In the genomic region with DNA sequence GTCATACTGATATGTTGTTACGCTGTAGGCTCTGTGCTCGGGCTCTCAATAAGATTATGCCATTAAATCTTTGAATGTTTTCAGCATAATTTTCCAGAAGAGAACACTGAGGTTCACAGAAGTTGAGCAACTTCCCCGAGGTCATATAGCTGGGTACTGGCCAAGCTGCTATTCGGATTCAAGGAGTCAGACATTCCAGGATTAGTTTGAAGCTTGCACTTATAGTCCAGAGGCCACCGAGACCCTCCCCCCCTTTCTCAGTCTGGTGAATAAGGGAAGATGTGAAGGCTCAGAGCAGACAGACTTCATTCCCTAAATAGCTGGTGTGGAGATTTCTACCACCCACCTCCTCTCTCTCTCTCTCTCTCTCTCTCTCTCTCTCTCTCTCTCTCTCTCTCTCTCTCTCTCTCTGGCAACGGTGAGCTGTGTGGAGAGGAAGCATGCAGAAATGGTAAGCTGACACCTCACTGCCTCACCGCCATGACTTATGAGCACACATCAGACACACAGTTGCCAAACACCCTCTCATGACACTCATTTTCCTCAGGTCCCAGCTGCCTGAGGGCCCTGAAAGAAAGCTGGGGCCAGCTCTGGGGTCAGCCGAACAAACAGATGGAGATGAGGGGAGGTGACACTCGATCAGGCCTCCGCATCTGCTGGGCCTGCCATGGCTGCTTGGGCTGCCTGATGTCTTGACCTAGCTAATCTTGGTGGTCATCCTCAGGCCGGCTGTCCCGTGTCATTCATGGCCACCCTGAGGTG, we compare ENCODE assay signal across 11 mouse cellular contexts.
DNase-seq lines count a peak whose midpoint lies in the region; ATAC-seq and TF ChIP-seq lines count a peak whose summit lies in the region.
"Had no signal": no experiment of that assay in that cellular context is flagged by ENCODE, and none has a peak within 500 bp of the region (broad histone marks: within the 10 kb centered on the region; RNA-seq: fewer than 3 reads in every experiment).

No protein-coding gene starts in this region.

- H3K36me3 ChIP-seq in heart, embryonic 15.5 days, result no peaks in the 10 kb centered on the region
- H3K36me3 ChIP-seq in heart, embryonic 11.5 days (ENCODE audit: control insufficient read depth, insufficient read depth, low read length), result no peaks in the 10 kb centered on the region
- no peaks in the 10 kb centered on the region for H3K36me3 ChIP-seq in lung, postnatal 0 days (ENCODE audit: insufficient read depth, low read length)
- no peaks in the 10 kb centered on the region for H3K36me3 ChIP-seq in myocyte (ENCODE audit: control insufficient read depth, insufficient read depth)

- TF ChIP-seq POLR2A in myocyte (IDR thresholded peaks at IDR 0.05; ENCODE audit: insufficient read length, low read depth), result no peak

- no peak; the same call in 1 of the 2 replicates for TF ChIP-seq EP300 in lung, postnatal 0 days (IDR thresholded peaks at IDR 0.05)

- no peaks in the 10 kb centered on the region for H3K9me3 ChIP-seq in heart, embryonic 15.5 days (replicated peaks)
- H3K9me3 ChIP-seq in heart, embryonic 11.5 days (replicated peaks; ENCODE audit: control insufficient read depth, low read length), result no peaks in the 10 kb centered on the region
- H3K9me3 ChIP-seq in lung, postnatal 0 days (ENCODE audit: low read length), result no peaks in the 10 kb centered on the region

- no peaks in the 10 kb centered on the region for H3K79me2 ChIP-seq in myocyte (ENCODE audit: control insufficient read depth, insufficient read depth)

- H3K4me3 ChIP-seq in heart, embryonic 15.5 days, result no peak overlapping the region
- no peak overlapping the region for H3K4me3 ChIP-seq in heart, embryonic 11.5 days (ENCODE audit: low read depth, low read length)
- H3K4me3 ChIP-seq in lung, postnatal 0 days (ENCODE audit: low read depth, low read length), result no peak overlapping the region
- H3K4me3 ChIP-seq in myocyte, result no peak overlapping the region

- no peak overlapping the region for H3K9ac ChIP-seq in heart, embryonic 15.5 days
- H3K9ac ChIP-seq in heart, embryonic 11.5 days (ENCODE audit: low read depth, low read length), result no peak overlapping the region
- no peak overlapping the region for H3K9ac ChIP-seq in lung, postnatal 0 days (replicated peaks; ENCODE audit: low read depth)

- H3ac ChIP-seq in myocyte (ENCODE audit: control insufficient read depth, insufficient read length), result no peak overlapping the region

- DNase-seq in lung, postnatal 0 days (ENCODE audit: low spot score), result peak; percentile 77
- DNase-seq in lung, postnatal 14 days, result no peak
- DNase-seq in embryo, embryonic 11 days, result peak; percentile 62
- DNase-seq in cerebellum, adult 18-20 months, result no peak
- no peak for DNase-seq in thymus, postnatal 36 days
- DNase-seq: heart, adult 11 months had no signal

- H3K4me1 ChIP-seq in heart, embryonic 15.5 days (replicated peaks), result peaks cover 17% of the 10 kb centered on the region
- peaks cover 5% of the 10 kb centered on the region; the same call in 1 of the 2 replicates for H3K4me1 ChIP-seq in heart, embryonic 11.5 days (ENCODE audit: control insufficient read depth, insufficient read depth, low read length)
- H3K4me1 ChIP-seq in lung, postnatal 0 days (ENCODE audit: insufficient read depth, low read depth, low read length), result no peaks in the 10 kb centered on the region

- no peaks in the 10 kb centered on the region for H3K27me3 ChIP-seq in heart, embryonic 15.5 days
- H3K27me3 ChIP-seq in heart, embryonic 11.5 days (ENCODE audit: control insufficient read depth, insufficient read depth, low read length), result no peaks in the 10 kb centered on the region
- H3K27me3 ChIP-seq in lung, postnatal 0 days (replicated peaks; ENCODE audit: insufficient read depth, low read length), result no peaks in the 10 kb centered on the region
- H3K27me3 ChIP-seq in myocyte (ENCODE audit: control insufficient read depth, insufficient read depth, insufficient read length), result no peaks in the 10 kb centered on the region
- H3K27me3 ChIP-seq: CH12.LX had no signal

- no peak overlapping the region for H3K4me2 ChIP-seq in heart, embryonic 15.5 days
- no peak overlapping the region for H3K4me2 ChIP-seq in heart, embryonic 11.5 days
- H3K4me2 ChIP-seq in lung, postnatal 0 days (replicated peaks; ENCODE audit: low read depth, low read length), result no peak overlapping the region
- H3K4me2 ChIP-seq in myocyte (ENCODE audit: low read depth), result peak overlapping the region; percentile 22

- 0 out of 2 replicates have a peak, but pooled peaks have one; percentile 22 for ATAC-seq in heart, embryonic 15.5 days (replicated peaks; ENCODE audit: insufficient number of reproducible peaks, insufficient read depth, low FRiP score, low read depth)
- no peak for ATAC-seq in heart, embryonic 11.5 days (replicated peaks; ENCODE audit: insufficient number of reproducible peaks, low FRiP score, low TSS enrichment)
- ATAC-seq in lung, postnatal 0 days, result peak; percentile 71

- 39% methylated on average over 12 of the region's 12 CpGs for WGBS in heart, embryonic 15.5 days
- 42% methylated on average over 12 of the region's 12 CpGs for WGBS in heart, embryonic 11.5 days (ENCODE audit: insufficient replicate concordance)
- WGBS in lung, postnatal 0 days, result 32% methylated on average over 11 of the region's 12 CpGs

- no peak for TF ChIP-seq CTCF in lung, postnatal 0 days (IDR thresholded peaks at IDR 0.05)

- 0 out of 2 replicates have a peak overlapping the region, but pooled peaks have one; percentile 29 for H3K27ac ChIP-seq in heart, embryonic 15.5 days
- no peak overlapping the region for H3K27ac ChIP-seq in heart, embryonic 11.5 days (ENCODE audit: low read depth, low read length)
- H3K27ac ChIP-seq in lung, postnatal 0 days (ENCODE audit: low read length), result no peak overlapping the region
- H3K27ac ChIP-seq: macrophage had no signal

TF ChIP-seq in myocyte, 11 proteins besides CTCF, POLR2A, EP300 and RAD21:
- TF ChIP-seq MYOD1 (IDR thresholded peaks at IDR 0.05; ENCODE audit: control insufficient read depth in 1 of 3, insufficient read length in 2 of 3, low read depth in 2 of 3) (peak; percentile 39 to 77 (median 74)), TCF12 (IDR thresholded peaks at IDR 0.05; ENCODE audit: insufficient read depth, poor library complexity, severe bottlenecking) (no peak), MYOG (IDR thresholded peaks at IDR 0.05; ENCODE audit: control insufficient read depth in 1 of 3, insufficient read depth in 1 of 3, insufficient read length in 2 of 3, low read depth in 2 of 3) (peak; percentile 15 to 85 (median 68)), TCF3 (IDR thresholded peaks at IDR 0.05; ENCODE audit: insufficient read length, low read depth) (peak; percentile 78)

Comparison
In these comparisons a context has a peak if more than half of its experiments do, and no peak if none do; other contexts are left out.
1. DNase-seq: peak in lung, postnatal 0 days (single experiment) and embryo, embryonic 11 days (single experiment); none in lung, postnatal 14 days (single experiment), cerebellum, adult 18-20 months (0 of 2) and thymus, postnatal 36 days (0 of 2).